Mouse (Mus musculus) cerebellum, postnatal 36 days (tissue): ENCODE results near the gene Pih1d2.

Source experiments
- DNase-seq, 2 experiments: peaks; one replicate each; pipeline ENCODE4 v3.0.0; 2021 to 2022; ENCODE audit warnings: mixed read lengths in 2 of 2

Gene Pih1d2

GRCm38 (mm10) chr9:50616766-50617603 is at the start of gene Pih1d2, which contains the start of gene Nkapd1:
Gene Pih1d2 (plus strand): TSS chr9:50617321.
Gene Nkapd1 (minus strand): TSS chr9:50617464.
- DNase-seq: peak; percentile 82 to 94

GRCm38 (mm10) chr9:50567372-50567771 is 49.7 kb upstream of the Pih1d2 start:
- DNase-seq: no peak

- no peak for DNase-seq
Observed at GRCm38 (mm10) chr9:50567881-50568280, 49.2 kb upstream of the Pih1d2 start.

- DNase-seq: no peak
Observed at GRCm38 (mm10) chr9:50569599-50570525, 47.3 kb upstream of the Pih1d2 start.

GRCm38 (mm10) chr9:50580370-50580769 is 36.8 kb upstream of the Pih1d2 start:
- DNase-seq: no peak

- DNase-seq: no peak
Observed at GRCm38 (mm10) chr9:50585145-50585818, 31.8 kb upstream of the Pih1d2 start.

- no peak for DNase-seq
Observed at GRCm38 (mm10) chr9:50586955-50587354, 30.2 kb upstream of the Pih1d2 start.

GRCm38 (mm10) chr9:50590856-50591518 is 26.1 kb upstream of the Pih1d2 start:
- no peak for DNase-seq

GRCm38 (mm10) chr9:50592955-50593354 is 24.2 kb upstream of the Pih1d2 start:
- no peak for DNase-seq

GRCm38 (mm10) chr9:50593544-50593943 is 23.6 kb upstream of the Pih1d2 start:
- DNase-seq: peak; percentile 19 to 31

- DNase-seq: no peak
Observed at GRCm38 (mm10) chr9:50594794-50595417, 22.2 kb upstream of the Pih1d2 start.

- DNase-seq: no peak
Observed at GRCm38 (mm10) chr9:50596973-50597372, 20.1 kb upstream of the Pih1d2 start.

GRCm38 (mm10) chr9:50601536-50601935 is 15.6 kb upstream of the Pih1d2 start:
- DNase-seq: no peak

- no peak for DNase-seq
Observed at GRCm38 (mm10) chr9:50602055-50602845, 14.9 kb upstream of the Pih1d2 start.

- DNase-seq: peak; percentile 93 to 94
Observed at GRCm38 (mm10) chr9:50603189-50603997, 13.7 kb upstream of the Pih1d2 start, which contains the start of the genes Sdhd and Timm8b. Gene Sdhd (minus strand): TSS chr9:50603812. Gene Timm8b (plus strand): TSS chr9:50603910.

- DNase-seq: no peak
Observed at GRCm38 (mm10) chr9:50603998-50604324, 13.2 kb upstream of the Pih1d2 start.

GRCm38 (mm10) chr9:50604338-50604737 is 12.8 kb upstream of the Pih1d2 start:
- DNase-seq: no peak

GRCm38 (mm10) chr9:50612115-50612514 is 5.0 kb upstream of the Pih1d2 start:
- DNase-seq: no peak

- no peak for DNase-seq
Observed at GRCm38 (mm10) chr9:50616161-50616560, 960 bp upstream of the Pih1d2 start.

GRCm38 (mm10) chr9:50617794-50618330 is 741 bp downstream of the Pih1d2 start:
- DNase-seq: no peak
